Mouse (Mus musculus): ENCODE measurements around the gene Eps15.

The Eps15 gene

DNA sequence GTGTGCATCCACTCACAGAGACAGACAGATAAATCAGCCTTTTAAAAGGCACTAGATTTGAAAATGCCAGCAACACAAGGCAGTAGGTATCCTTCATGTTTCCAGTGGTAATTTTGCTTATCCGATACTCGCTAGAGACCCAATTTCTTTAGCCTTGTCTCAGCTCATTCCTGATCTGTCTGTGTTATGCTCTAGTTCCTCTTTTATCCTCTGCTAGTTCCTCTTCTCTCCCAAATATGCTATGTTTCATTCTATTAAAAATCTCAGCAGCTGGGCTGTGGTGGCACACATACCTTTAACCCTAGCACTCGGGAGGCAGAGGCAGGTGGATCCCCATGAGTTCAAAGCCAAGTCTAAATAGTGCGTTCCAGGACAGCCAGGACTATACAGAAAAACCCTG lies 8.3 kb upstream of the Eps15 start:
- no peak for DNase-seq

DNA sequence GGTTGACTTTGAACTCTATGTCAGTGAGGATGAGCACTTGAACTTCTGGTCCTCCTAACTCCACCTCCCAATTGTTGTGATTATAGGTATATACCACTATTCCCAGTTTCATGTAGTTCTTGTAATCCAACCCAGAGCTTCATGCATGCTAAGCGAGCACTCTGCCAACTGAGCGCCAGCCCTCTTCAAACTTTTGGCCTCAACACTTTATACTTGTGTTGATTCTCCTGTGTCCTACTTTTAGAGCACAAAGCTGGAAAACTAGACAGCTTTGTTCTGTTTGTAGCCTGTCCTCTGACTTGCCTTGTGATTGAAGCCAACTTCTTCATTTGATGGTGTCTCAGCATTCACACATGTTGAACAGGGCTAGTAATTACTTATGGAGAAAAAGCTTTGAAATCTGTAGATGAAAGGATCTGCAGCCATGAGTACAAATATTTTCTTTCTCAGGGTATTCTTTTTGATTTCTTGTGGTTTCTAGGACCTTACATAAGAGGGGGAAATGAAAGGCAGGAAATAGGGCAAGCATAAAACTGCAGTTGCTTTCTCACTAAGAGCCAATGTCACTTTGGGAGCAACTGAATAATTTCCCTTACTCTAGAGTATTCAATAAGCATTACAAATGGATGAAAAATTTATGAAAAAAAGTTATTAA lies 6.4 kb upstream of the Eps15 start:
- DNase-seq, result no peak

DNA sequence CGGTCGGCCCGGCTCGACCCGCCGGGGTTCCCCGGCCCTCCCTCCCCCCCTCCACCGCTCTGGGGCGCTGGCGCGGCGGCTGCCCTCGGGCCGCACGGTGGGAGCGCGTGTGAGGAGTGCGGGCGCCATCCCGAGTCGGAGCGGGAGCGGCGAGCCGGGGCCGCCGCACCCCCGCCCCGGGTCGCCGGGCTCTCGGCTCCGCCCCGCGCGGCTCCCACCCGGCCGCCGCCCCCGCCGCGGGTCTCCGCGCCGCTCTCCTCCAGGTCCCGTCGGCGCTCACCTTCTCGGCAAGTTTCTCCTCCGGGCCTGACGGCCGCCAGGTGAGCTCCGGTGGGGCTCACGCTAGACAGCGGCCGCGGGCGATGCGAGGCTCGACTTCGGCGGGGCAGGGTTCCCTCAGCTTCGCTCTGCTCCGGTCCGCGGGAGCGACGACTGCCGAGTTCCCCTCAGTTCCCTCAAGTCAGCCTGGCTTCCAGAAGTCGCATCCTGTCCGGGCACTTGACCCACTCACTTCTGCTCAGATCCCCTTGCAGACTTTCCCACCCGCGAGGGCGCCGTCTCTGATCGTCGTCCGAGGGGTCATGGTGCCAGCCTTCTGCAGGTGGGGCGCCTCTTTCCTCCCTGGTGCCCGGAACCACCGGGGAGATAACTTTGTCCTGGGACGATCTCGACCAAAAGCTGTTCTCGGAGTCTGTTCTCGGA lies 542 bp downstream of the Eps15 start:
- peak; percentile 64 for DNase-seq

GRCm38 (mm10) chr4:109281161-109281560 lies 1.1 kb downstream of the Eps15 start:
- DNase-seq, result no peak

- DNase-seq, result no peak
These were observed 1.9 kb downstream of the Eps15 start for GRCm38 (mm10) chr4:109281946-109282345.

DNA sequence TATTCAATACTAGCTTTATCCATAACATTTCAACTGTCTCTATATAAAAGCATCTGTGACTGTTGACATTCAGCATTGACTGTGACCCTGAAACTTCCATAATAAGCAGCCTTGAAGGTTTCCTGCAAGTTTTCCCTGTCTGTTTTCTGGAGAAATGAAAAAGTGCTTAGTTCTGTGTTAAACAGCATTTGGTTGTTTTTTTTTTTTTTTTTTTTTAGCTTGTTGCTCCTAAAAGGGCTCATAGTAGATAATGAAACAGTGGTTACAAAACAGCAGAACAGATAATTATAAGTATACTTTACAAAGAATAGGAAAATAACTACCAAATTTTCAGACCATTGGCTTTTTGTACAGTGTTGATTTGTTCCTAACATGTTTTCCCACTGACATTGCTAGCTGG lies 14.6 kb downstream of the Eps15 start:
- no peak for DNase-seq

GRCm38 (mm10) chr4:109296510-109296909 lies 16.4 kb downstream of the Eps15 start:
- no peak for DNase-seq

- DNase-seq, result no peak
These were observed 19.1 kb downstream of the Eps15 start for GRCm38 (mm10) chr4:109299136-109299535.

DNA sequence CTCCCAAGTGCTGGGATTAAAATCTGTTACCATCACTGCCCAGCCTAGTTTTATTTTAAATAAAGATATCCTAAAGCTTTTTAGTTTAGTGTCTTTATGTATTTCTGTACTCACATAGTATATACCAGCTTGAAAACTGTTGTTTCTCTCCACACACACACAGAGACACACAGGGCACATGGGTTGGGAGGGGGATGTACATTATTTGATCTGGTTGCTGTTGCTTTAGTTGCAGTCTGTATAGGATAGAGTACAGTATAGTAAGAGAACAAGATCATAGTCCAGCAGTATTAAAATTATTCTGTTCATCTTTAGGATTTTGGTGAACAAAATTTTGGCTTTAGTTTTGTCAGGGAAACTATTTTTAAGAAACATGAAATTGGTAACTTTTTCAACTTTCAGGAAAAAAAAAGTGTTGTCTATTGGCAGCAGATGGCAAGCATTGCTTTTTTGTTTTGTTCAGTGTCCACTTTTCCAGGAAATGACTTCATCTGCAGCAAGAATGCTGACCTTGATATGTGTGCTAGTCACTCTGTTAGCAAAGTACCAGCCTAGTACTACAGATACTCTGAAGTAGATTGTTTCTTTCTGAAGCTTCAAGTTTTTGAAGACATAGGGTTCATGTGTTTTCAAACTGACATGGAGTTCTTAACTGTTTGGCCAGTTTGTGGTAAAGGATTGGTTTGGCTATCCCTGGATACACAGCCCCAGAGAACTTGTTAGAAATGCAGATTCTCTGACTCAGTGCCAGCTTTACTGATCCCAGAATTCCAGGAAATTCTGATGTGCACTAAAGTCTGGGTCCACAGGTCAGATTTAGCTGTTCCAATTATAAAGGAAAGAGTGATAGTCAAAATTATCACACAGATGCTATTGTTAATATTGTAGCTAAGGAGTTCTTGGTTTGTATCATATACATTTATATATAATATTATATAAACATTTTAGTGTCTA lies 37.1 kb downstream of the Eps15 start:
- DNase-seq, result no peak

DNA sequence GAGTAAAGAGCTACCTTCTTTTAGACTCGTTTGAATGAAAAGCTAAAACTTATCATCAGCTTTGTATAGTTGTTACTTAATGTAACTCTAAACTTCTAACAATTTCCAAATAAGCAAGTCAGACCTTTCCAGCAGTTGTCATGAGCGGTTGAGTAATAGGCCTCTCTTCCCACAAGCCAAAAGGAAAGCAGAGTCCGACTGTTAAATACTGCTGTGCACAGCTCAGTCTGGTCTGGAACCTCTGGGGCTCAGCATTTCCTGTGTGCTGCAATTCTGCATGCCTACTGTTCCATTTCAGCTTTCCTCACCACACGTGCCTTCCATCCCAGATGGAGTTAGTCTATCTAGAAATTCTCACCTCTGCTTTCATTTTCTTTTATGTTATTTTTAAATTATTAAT lies 56.7 kb downstream of the Eps15 start:
- DNase-seq, result no peak

- DNase-seq, result no peak
These were observed 61.2 kb downstream of the Eps15 start for GRCm38 (mm10) chr4:109341222-109341621.

- DNase-seq, result no peak
These were observed 62.9 kb downstream of the Eps15 start for GRCm38 (mm10) chr4:109342783-109343485.

DNA sequence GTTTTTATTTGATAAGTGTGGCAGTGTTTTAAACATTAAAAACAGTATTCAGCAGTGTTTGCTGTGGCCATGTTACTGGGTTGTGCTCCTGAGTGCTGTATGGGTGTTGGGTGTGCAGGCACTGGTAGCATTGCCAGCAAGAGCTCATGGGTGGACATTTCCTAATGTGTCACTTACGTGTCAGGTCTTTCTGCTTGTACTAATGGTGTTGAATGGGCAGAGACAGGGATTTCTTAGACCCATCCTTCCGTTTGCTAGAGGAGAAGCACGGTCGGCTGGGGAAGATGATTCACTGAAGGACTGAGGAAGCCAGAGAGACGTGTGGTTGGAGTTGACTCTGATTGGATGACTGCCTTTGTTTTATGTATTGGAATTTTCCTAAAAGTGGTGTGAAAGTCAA lies 63.8 kb downstream of the Eps15 start:
- DNase-seq, result no peak

- no peak for DNase-seq
These were observed 98.0 kb downstream of the Eps15 start for GRCm38 (mm10) chr4:109378107-109378506.

- DNase-seq, result no peak
These were observed 102.4 kb downstream of the Eps15 start for GRCm38 (mm10) chr4:109382457-109382856.

GRCm38 (mm10) chr4:109385599-109385998 lies 105.5 kb downstream of the Eps15 start:
- DNase-seq, result no peak

DNA sequence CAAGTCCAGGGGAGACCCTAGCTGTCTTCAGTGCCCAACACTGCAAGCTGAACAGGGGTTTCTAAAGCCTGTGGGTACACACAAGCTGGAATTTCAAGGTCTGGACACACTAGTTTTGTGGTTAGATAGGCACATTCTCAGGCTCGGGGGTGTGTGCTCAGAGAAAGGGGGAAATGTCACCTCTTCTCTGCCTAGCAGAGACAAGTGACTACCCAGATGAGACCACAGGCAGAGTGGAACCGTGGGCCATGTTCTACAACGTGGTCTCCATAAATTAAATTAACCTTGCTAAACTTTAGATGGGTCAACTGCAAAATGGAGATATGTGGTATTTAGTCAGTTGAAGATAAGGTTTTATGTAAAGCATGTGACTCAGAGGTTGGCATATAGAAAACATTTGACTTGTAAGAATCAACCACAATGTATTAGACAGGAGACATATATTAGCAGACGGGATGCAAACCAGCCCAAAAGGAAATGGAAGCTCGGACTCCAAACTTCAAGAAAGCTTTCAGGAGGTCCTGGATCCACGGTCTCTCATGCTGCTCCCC lies 113.2 kb downstream of the Eps15 start:
- DNase-seq, result no peak

DNA sequence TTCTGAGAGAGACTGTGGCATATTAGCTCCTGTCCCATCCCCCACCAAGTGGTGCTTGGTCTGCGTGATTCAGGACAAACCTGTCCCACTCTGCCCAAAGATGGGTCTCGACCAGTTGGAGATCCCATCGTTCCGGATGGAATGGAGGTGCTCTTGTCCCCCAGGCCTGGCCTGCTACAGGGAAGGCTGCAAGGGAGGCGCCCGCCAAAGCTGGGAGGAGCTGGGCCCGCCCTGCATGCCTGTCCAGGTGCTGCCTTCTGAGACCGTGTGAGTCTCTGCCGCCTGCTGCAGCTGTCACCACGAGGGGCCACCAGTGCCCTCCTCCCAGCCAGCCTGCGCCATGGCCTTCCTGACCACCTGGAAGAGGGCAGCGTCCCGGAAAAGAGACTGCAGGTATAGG lies 113.8 kb downstream of the Eps15 start:
- peak; percentile 29 for DNase-seq

DNA sequence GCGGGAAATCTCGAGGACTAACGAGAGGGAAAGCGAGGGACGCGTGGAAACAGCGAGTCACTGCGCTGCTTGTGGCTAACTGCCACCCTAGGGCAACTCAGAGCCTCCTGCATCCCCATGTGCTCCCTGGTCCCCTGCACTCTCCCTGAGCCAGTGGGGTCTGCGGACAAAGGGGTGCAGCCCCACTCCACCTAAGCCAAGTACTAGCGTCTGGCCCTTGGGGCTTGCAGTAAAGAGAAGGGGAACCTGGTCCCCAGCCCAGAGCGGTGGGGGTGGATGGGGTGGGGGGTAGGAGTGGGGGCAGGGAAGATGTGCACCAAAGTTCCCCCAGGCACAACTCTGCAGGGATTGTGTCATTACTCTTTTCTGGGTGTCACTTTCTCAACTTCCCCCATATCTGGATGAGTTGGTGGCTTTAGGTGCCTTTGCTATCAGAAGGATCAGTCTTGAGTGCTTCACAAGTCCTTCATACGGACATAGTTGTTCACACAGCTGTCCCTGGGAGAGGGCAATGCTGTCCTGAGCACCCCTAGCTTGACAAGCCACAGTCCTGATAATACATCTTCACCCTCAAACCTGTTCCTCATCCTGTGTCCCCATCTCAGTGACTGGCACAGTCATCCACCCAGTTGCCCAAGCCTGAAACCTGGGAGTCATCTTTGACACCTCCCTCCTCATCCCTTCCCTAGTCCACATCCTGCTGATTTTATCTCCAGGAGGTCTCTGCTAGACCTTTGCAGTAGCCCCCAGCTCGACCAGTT lies 114.4 kb downstream of the Eps15 start:
- no peak for DNase-seq

- no peak for DNase-seq
These were observed 120.4 kb downstream of the Eps15 start for GRCm38 (mm10) chr4:109400366-109400980.

- no peak for DNase-seq
These were observed 121.2 kb downstream of the Eps15 start for GRCm38 (mm10) chr4:109401176-109401689.
